Mouse (Mus musculus): ENCODE results near the gene Galnt14.

Gene Galnt14

DNA sequence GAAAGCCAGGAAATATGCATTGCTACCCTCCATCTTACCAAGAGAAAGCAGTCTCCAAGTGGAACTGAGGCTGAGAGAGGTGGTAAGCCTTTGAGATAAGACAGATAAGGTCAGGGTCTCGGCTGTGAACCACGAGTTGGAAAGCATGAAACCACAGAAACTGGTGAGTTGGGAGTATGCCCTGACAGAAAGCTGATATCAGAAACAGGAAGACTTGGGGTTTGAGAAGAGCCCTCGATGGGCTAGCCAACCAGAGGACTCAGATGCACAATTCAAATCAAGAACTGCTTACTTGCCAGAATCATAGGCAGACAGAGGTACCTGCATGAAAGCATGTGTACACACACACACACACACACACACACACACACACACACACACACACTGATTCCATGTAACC lies 47.0 kb downstream of the Galnt14 start:
- no peak for DNase-seq

DNA sequence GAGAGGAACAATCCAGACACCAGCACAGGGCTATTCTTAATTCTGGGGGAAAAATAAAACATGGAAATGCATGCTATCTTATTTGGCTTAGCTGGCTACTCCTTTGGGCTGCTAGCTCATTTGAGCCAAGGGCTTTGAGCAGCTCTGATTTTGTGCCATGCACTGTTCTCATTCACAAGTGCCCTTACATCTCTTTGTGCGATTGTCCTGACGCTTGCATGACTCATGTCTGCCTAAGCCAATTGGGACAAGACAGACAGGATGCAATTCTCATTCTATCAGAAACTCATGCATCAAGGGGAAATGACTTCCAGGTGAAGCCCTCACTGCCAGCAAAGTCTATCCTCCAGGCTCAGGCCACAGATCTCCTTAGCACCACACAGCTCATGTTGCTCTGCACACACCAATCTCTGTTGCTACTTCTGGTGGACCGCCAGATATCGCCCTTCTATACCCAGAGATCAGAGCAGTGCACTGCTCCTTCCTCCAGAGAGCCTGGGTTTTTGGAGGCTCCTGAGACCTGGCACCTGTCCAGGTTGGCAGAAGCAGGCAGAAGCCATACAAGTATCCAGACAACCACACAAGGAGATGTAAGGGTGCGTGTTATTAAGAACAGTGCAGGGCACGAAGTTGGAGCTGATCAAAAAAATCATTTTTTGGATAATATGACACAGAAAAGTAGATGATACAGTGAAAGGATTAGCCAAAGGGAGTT lies 51.4 kb downstream of the Galnt14 start:
- no peak for DNase-seq

DNA sequence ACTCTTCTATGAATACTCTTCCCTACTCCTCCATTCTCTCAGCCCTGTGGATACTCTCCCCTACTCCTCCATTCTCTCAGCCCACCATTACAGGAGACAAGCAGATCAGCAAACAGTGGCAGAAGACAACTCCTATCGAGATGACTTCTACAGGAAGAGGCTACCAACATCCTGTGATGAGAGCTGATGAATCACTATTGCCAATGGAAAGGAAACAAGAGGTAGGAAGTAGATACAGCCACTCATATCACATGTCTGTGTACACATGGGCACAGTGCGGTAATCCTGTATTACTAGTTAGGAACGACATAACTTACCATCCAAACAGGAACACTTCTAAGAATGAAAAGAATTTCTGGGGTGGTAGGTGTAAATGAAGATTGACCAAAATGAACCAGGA lies 53.9 kb downstream of the Galnt14 start:
- DNase-seq = no peak

DNA sequence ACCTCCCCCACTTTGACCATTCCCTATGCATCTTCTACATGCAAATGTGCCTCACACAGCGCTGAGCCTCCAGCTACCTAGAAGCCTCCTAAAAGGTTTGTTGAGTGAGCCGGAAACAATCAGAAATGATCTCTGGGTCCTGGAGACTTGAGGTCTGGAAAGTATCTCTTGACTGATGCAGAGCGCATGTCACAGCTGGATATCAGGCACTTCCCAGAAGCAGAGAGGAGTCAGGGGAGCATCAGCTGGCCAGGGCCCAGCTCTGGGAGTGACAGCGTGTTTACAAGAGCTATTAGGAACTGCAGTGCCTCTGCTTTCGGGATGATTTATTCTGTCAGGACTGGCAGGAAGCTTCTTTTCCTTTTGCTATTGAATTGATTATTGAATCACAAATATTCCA lies 56.0 kb downstream of the Galnt14 start:
- peak; percentile 19 for DNase-seq

GRCm38 (mm10) chr17:73649371-73649770 lies 60.9 kb downstream of the Galnt14 start:
- no peak for DNase-seq

- peak; percentile 24 for DNase-seq
Measured at GRCm38 (mm10) chr17:73641676-73642075, 68.6 kb downstream of the Galnt14 start.

- DNase-seq = peak; percentile 45
Measured at GRCm38 (mm10) chr17:73640117-73640480, 70.2 kb downstream of the Galnt14 start.

GRCm38 (mm10) chr17:73639401-73640116 lies 70.7 kb downstream of the Galnt14 start:
- peak; percentile 71 for DNase-seq

DNA sequence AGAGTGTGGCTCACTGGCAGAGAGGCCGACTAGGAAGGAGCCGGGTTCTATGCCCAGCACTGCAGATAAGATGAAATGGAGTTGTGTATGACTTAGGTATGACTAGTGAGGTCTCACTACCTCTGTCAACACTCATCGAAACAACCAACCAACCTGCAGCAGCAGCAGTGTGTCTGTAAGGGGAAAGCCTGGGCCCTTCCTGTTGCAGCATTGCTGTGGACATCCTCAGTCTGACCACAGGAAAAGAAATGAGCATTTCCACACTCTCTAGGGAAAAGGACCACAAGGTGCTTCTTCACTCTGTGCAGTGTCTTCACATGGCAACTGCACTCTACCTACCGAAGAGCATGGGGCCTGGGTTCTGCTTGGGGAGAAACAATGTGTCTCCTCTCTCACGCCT lies 73.3 kb downstream of the Galnt14 start:
- no peak for DNase-seq

GRCm38 (mm10) chr17:73634896-73635295 lies 75.4 kb downstream of the Galnt14 start:
- no peak for DNase-seq

- DNase-seq = peak; percentile 30
Measured at GRCm38 (mm10) chr17:73633991-73634710, 76.1 kb downstream of the Galnt14 start.

DNA sequence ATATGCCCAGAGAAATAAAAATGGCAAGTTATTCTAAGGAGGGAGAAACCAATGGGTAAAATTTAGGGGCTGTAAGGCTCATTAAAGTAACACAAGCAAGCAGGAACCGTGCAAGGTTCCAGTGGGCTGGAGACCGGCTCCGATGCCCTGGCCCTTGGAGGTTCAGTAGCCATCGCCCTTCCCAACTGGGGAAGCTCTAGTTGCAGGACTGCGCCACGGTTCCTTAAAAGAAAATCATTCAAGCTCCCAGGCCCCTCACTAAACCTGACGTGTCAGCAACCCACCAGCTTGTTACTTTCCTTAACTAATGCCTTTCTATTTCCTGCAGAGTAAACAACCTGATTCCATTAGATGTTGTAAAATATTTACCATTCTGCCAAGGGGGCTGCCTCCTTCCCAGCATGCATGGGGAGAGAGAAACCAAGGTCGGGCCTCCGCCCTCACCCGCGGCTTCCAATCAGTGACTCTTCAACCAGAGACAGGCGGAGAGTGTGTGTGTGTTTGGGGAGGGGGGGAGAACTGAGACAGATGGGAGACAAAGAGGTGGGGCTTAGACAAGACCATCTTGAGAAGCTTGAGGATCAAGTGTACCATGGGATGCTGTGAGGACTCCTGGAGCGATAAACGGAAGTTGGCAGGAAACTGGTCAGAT lies 81.9 kb downstream of the Galnt14 start:
- DNase-seq = no peak

GRCm38 (mm10) chr17:73626912-73627311 lies 83.3 kb downstream of the Galnt14 start:
- no peak for DNase-seq

DNA sequence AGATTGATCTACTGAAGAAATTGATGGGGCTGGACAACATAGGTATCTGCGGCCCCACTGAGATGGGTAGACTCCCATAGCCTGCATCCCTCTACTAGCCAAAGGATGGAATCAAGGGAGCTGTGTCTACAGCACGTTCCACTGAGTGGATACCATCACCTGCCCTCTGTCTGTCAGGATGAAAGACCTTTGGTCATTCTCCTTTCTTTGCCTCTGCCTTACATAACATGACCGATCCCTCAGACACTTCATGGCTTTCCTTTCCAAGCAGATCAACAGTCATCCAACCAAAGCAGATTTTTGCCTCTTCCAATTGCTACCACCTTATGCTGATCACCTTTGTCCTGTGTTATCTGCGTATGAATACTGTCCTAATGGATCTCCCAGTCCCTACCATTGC lies 90.2 kb downstream of the Galnt14 start:
- DNase-seq = peak; percentile 11

- peak; percentile 75 for DNase-seq
Measured at GRCm38 (mm10) chr17:73602552-73603478, 107.4 kb downstream of the Galnt14 start.

DNA sequence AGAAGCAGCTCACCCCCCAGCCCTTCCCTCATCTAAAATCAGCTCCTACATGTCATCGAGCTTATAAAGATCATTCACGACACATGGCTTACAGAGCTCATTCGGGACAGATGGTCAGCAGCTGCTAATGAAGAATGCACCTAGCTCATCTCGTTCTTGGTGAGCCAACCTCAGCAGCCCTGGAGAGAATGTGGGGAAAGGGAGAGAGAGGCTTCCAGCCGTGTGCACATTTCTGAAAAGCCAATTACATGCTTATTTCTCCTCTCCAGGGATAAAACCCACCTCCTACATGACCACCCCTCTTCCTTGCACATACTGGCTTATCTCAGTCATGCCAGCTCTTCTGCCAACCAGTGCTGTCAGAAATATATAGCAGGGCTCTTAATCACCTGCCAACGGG lies 110.3 kb downstream of the Galnt14 start:
- no peak for DNase-seq

DNA sequence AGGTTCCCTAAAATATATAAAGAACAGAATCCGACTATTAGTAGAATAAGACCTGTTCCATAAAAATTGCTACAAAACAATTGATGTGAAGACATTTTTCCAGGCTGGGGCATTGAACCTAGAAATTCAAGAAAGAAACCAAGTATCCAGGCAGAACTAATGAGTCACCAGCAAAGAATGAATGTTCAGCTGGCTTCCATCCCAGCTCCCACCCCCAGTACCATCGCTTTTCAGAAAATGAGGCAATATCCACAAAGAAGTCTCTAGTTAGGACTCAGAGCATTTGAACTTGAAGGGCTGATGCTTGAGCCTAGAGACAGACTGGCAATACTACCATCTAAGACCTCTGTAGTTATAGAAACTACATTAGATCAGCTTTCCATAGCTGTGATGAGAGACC lies 118.2 kb downstream of the Galnt14 start:
- DNase-seq = peak; percentile 36

- no peak for DNase-seq
Measured at GRCm38 (mm10) chr17:73587573-73587972, 122.7 kb downstream of the Galnt14 start.

GRCm38 (mm10) chr17:73574186-73574585 lies 136.1 kb downstream of the Galnt14 start:
- DNase-seq = no peak

DNA sequence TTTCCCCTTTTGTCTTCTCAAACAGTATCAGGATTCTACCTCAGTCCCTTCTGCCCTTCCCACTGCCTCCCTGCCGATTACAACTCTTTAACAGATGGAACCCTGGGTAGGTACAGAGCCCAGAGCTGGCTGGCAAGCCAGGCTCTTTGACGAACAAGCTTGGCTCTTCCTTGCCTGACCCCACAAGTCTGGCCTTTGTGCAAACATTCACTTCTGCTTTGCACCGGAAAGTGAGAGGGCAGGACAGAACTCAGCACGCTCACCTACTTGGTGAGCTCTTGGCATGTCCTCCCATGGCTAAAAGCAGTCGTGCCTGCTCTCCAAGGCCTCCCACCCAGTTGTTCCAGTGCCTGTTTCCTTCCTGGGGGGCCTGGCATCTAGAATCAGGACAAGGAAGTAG lies 137.4 kb downstream of the Galnt14 start:
- DNase-seq = no peak

DNA sequence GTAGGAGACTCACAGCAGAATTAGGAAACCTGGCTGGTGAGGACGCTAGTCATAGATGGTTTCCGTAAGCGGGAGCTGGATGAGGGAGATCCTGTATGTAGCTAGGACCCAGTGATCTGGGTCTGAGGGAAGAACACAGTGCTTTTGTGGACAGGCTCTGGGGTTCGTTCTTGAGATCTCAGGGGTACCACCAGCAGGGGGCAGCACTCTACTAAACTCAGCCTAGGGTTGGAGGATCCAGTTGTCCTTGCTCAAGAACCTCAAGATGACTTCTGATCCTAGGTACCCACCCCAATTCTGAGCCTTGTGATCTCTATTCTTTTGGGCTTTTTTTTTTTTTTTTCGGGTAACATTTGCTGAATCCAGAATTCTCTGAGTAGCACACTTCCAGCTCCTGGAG lies 137.8 kb downstream of the Galnt14 start:
- peak; percentile 67 for DNase-seq

DNA sequence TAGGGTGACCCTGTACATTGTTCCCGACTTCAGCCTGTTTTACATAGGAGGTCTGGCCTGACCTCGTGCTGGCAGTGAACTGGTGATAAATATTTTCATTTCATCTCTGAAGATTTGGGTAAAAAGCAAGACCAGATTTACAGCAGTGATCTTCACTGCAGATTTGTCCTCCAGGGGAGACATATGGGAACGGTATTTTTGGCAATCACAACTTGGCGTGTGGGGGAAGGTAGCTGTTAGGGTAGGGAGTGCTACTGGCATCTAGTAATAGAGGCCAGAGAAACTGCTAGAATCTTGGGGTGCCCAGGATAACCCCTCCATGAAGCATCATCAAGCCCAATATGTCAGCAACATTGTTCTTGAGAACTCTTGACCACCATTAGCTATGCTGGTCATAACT lies 138.3 kb downstream of the Galnt14 start:
- DNase-seq = no peak

Data from kidney, postnatal 14 days (tissue).